Mouse (Mus musculus): ENCODE results near the gene Rab17. TPM values are rescaled to one million over a fixed set of nuclear protein-coding genes. Genes with fewer than 3 reads are reported as not detected.

Rab17 gene
- polyA plus RNA-seq, 1 experiment from 2014 or later: 2.5 TPM

- Histone ChIP-seq H3K9me3 (no peaks in the 10 kb centered on the region), H3K36me3 (no peaks in the 10 kb centered on the region), H3K4me1 (peaks cover 21% of the 10 kb centered on the region), H3K27me3 (no peaks in the 10 kb centered on the region), H3K4me3 (no peak overlapping the region), H3K9ac (no peak overlapping the region), H3K27ac (no peak overlapping the region), H3K4me2 (no peak overlapping the region)
- WGBS: 76% methylated on average over 8 of the region's 8 CpGs
- no peak for ATAC-seq (ENCODE audit: insufficient number of reproducible peaks, low FRiP score, low TSS enrichment, low read depth)
Observed at GRCm38 (mm10) chr1:91003522-91004253, 34.2 kb upstream of the Rab17 start.

DNA sequence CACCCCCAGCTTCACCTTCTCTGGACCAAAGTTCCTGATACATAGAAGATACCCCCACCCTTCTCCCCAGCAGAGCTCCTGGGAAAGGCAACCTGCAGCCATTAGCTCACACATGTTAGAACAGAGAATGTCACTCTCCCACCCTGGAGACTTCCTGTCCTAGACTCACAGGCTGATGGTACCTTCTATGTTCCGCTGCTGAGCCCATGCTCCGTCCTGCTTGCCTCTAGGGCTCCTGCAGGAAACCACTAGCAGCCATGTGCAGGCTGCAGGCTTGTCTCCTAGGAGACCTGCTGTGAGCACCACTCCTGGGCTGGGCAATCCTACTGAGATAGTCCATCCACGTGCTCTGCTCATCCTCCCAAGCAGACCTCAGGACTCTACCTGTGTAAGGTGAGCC is 33.2 kb upstream of the Rab17 start:
- no peak overlapping the region for H3K27ac ChIP-seq
- no peak overlapping the region for H3K4me2 ChIP-seq
- no peak overlapping the region for H3K9ac ChIP-seq
- no peaks in the 10 kb centered on the region; the same call in 1 of the 2 replicates for H3K27me3 ChIP-seq
- ATAC-seq (ENCODE audit: insufficient number of reproducible peaks, low FRiP score, low TSS enrichment, low read depth): no peak
- H3K36me3 ChIP-seq: no peaks in the 10 kb centered on the region
- no peaks in the 10 kb centered on the region for H3K9me3 ChIP-seq
- 76% methylated on average over 3 of the region's 3 CpGs for WGBS
- peaks cover 23% of the 10 kb centered on the region for H3K4me1 ChIP-seq
- no peak overlapping the region for H3K4me3 ChIP-seq

DNA sequence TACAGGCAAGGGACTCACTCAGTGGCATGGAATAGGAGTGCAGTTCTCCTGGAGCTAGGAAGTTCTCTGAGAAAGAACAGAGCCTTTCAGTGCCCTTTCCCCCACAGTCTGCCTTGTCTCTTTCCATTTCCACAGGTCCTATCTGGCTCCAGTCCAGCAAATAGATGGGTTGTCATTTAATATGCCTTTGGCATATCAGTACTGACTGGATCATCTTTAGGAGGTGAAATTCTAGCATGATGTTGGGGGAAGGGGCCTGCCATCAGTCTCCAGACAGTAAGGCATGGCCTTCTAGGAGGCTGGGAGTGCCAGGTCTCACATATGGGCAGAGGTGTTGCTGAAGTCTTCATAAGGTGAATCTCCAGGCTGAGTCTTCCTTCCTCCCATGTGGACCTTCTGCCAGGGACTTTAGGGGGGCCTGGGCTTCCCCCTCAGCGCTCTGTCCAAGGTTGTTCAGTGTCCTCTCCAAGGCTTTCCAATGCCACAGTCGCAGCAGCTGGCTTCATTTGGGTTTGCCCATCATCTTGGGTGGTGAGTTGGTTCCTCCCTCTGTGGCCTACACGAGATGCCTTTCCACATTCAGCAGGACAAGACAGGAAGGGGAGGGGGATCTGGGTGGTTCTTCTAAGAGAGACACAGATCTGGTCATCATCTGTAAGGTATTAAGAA is 32.5 kb upstream of the Rab17 start:
- H3K9me3 ChIP-seq: no peaks in the 10 kb centered on the region
- ATAC-seq (ENCODE audit: insufficient number of reproducible peaks, low FRiP score, low TSS enrichment, low read depth): no peak
- H3K36me3 ChIP-seq: no peaks in the 10 kb centered on the region
- no peaks in the 10 kb centered on the region; the same call in 1 of the 2 replicates for H3K27me3 ChIP-seq
- H3K27ac ChIP-seq: no peak overlapping the region
- H3K4me2 ChIP-seq: no peak overlapping the region
- H3K4me1 ChIP-seq: peaks cover 23% of the 10 kb centered on the region
- no peak overlapping the region for H3K9ac ChIP-seq
- H3K4me3 ChIP-seq: no peak overlapping the region
- 81% methylated on average over 3 of the region's 3 CpGs for WGBS

- no peak overlapping the region for H3K9ac ChIP-seq
- H3K4me1 ChIP-seq: peaks cover 23% of the 10 kb centered on the region
- ATAC-seq (ENCODE audit: insufficient number of reproducible peaks, low FRiP score, low TSS enrichment, low read depth): no peak
- no peaks in the 10 kb centered on the region; the same call in 1 of the 2 replicates for H3K27me3 ChIP-seq
- H3K27ac ChIP-seq: no peak overlapping the region
- no peaks in the 10 kb centered on the region for H3K36me3 ChIP-seq
- H3K9me3 ChIP-seq: no peaks in the 10 kb centered on the region
- H3K4me3 ChIP-seq: no peak overlapping the region
- H3K4me2 ChIP-seq: no peak overlapping the region
- whole genome bisulfite sequencing: 83% methylated on average over 3 of the region's 3 CpGs
Observed at GRCm38 (mm10) chr1:91001101-91001500, 31.6 kb upstream of the Rab17 start.

GRCm38 (mm10) chr1:90999911-91000601 is 30.6 kb upstream of the Rab17 start:
- peak overlapping the region; percentile 62; the same call in 1 of the 2 replicates for H3K4me3 ChIP-seq
- H3K9me3 ChIP-seq: no peaks in the 10 kb centered on the region
- no peak for ATAC-seq (ENCODE audit: insufficient number of reproducible peaks, low FRiP score, low TSS enrichment, low read depth)
- H3K4me2 ChIP-seq: no peak overlapping the region
- H3K27me3 ChIP-seq: no peaks in the 10 kb centered on the region; the same call in 1 of the 2 replicates
- H3K36me3 ChIP-seq: no peaks in the 10 kb centered on the region
- no peak overlapping the region for H3K9ac ChIP-seq
- 50% methylated on average over 10 of the region's 10 CpGs for WGBS
- H3K27ac ChIP-seq: no peak overlapping the region
- H3K4me1 ChIP-seq: peaks cover 23% of the 10 kb centered on the region

DNA sequence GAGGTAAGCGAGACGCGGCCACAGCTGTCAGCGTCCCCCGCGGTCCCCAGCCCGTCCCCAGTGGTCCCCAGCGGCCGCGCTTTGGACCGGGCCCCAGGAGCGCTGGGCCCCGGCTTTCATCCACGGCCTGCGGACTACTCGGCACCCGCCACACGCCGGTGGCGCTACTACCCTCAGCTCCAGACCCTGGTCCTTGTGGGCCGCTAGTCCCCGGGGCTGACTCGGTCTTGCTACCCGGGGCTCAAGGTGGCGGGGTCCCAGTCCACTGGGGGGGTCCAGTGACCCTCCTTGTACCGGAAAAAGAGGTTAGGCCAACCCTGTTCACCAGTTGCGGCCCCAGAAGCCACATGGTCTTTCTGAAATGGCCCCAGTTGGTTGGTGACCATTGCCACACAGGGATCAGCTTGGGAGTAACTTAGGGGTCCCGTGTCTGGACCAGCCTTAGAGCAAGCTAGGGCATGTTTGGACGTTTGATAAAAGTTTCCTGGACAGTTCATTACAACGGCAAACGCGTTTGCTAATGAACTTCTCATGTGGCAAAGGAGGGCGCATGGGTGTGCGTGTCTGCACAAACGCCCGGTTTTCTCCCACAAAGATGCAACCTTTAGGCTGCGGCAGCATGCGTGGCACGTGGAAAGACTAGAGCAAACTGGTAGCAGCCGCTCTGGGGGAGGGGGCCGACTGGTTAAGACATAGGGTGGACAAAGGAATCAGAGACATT is 29.6 kb upstream of the Rab17 start:
- WGBS: under 1% methylated on average over 38 of the region's 41 CpGs

GRCm38 (mm10) chr1:90998268-90998890 is 28.9 kb upstream of the Rab17 start, which contains the start of gene Lrrfip1:
Gene Lrrfip1 (plus strand): TSS chr1:90998737.
- Histone ChIP-seq H3K9me3 (no peaks in the 10 kb centered on the region), H3K9ac (peak within 1 kb of the TSS; percentile 78), H3K4me2 (peak within 1 kb of the TSS; percentile 95), H3K4me3 (peak within 1 kb of the TSS; percentile 62), H3K27me3 (no peaks in the 10 kb centered on the region; the same call in 1 of the 2 replicates), H3K4me1 (peaks cover 23% of the 10 kb centered on the region), H3K27ac (0 out of 2 replicates have a peak within 1 kb of the TSS, but pooled peaks have one; percentile 47), H3K36me3 (no peaks in the 10 kb centered on the region)
- WGBS: 2% methylated on average over 59 of the region's 59 CpGs
- peak; percentile 64; the same call in 1 of the 2 replicates for ATAC-seq (ENCODE audit: insufficient number of reproducible peaks, low FRiP score, low TSS enrichment, low read depth)

More for the DNA sequence above, 29.6 kb upstream of the Rab17 start:
- no peak for ATAC-seq (ENCODE audit: insufficient number of reproducible peaks, low FRiP score, low TSS enrichment, low read depth)
- H3K4me1 ChIP-seq: peaks cover 23% of the 10 kb centered on the region
- no peaks in the 10 kb centered on the region for H3K9me3 ChIP-seq
- peak overlapping the region; percentile 62 for H3K4me3 ChIP-seq
- no peaks in the 10 kb centered on the region for H3K36me3 ChIP-seq
- H3K27ac ChIP-seq: no peak overlapping the region
- peak overlapping the region; percentile 95 for H3K4me2 ChIP-seq
- no peaks in the 10 kb centered on the region; the same call in 1 of the 2 replicates for H3K27me3 ChIP-seq
- peak overlapping the region; percentile 78 for H3K9ac ChIP-seq

DNA sequence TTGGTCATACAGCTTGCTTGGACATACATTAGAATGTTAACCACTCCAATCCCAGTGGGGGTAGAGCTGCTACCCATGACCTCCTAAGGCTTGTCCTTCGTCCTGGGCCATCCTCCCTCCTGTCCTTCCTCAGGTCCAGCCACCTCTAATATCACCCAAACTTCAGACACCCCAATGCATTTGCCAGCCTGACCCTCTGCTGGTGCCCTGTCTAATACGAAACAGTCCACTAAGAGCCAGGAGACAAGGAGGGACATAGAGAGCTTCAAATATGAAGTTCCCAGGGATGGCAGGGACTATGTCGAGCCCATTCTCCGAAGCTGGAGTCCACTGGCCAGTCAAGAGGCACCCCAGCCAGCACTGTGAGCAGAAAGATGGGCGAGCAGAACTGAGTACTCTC is 28.2 kb upstream of the Rab17 start:
- no peaks in the 10 kb centered on the region; the same call in 1 of the 2 replicates for H3K27me3 ChIP-seq
- H3K4me2 ChIP-seq: peak overlapping the region; percentile 95; the same call in 1 of the 2 replicates
- H3K9ac ChIP-seq: no peak overlapping the region
- H3K4me3 ChIP-seq: peak overlapping the region; percentile 62
- no peaks in the 10 kb centered on the region for H3K9me3 ChIP-seq
- H3K4me1 ChIP-seq: peaks cover 23% of the 10 kb centered on the region
- ATAC-seq (ENCODE audit: insufficient number of reproducible peaks, low FRiP score, low TSS enrichment, low read depth): no peak
- H3K27ac ChIP-seq: no peak overlapping the region
- 79% methylated on average over 5 of the region's 5 CpGs for WGBS
- H3K36me3 ChIP-seq: no peaks in the 10 kb centered on the region

DNA sequence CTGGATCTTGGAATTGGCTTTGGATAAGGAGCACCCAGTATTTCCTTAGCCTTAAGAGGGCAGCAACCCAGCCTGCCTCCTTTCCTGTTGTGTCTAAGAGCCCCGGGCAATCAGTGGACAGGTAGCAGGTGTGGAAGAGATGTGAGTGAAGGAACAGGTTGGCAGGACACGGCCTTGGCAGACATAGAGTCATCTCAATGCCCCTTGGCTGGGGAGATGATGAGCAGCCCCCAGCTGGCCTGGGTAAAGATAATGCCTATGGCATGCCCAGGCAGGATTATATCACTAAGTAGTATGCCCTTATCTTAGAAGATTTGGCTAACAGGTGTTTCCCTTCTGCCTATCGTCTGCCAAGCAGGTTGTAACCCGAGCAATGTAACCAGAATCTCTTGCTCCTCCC is 27.7 kb upstream of the Rab17 start:
- WGBS: 57% methylated on average over 4 of the region's 4 CpGs
- Histone ChIP-seq H3K27ac (no peak overlapping the region), H3K4me1 (peaks cover 23% of the 10 kb centered on the region), H3K9ac (no peak overlapping the region), H3K36me3 (no peaks in the 10 kb centered on the region), H3K4me2 (no peak overlapping the region), H3K9me3 (no peaks in the 10 kb centered on the region), H3K27me3 (no peaks in the 10 kb centered on the region; the same call in 1 of the 2 replicates), H3K4me3 (no peak overlapping the region)
- ATAC-seq (ENCODE audit: insufficient number of reproducible peaks, low FRiP score, low TSS enrichment, low read depth): no peak

- ATAC-seq (ENCODE audit: insufficient number of reproducible peaks, low FRiP score, low TSS enrichment, low read depth): no peak
Observed at GRCm38 (mm10) chr1:90995916-90996315, 26.5 kb upstream of the Rab17 start.

DNA sequence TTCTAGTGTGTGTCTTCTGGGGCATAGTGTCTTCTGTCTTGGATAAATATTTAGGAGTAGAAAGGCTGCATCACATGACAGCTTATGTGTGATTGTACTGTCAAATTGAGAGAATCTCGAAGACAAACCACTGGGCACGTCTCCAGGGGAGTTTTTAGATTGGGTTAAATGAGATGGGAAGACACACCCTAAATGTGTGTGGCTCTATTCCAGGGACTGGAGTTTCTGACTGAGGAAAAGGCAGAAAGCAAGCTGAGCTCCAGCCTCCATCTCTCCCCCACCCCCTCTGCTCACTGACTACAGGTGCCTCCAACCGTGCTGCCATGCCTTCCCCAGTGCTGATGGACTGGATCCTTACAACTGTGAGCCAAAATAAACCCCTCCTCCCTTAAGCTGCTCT is 11.9 kb upstream of the Rab17 start:
- Histone ChIP-seq H3K9ac (no peak overlapping the region), H3K4me1 (no peaks in the 10 kb centered on the region), H3K4me2 (no peak overlapping the region), H3K36me3 (no peaks in the 10 kb centered on the region), H3K27me3 (no peaks in the 10 kb centered on the region), H3K4me3 (no peak overlapping the region), H3K9me3 (no peaks in the 10 kb centered on the region), H3K27ac (no peak overlapping the region)
- 60% methylated on average over 3 of the region's 3 CpGs for WGBS
- no peak for ATAC-seq (ENCODE audit: insufficient number of reproducible peaks, low FRiP score, low TSS enrichment, low read depth)

More at GRCm38 (mm10) chr1:90995916-90996315, 26.5 kb upstream of the Rab17 start:
- Histone ChIP-seq H3K4me2 (no peak overlapping the region), H3K27ac (no peak overlapping the region), H3K9me3 (no peaks in the 10 kb centered on the region), H3K27me3 (no peaks in the 10 kb centered on the region; the same call in 1 of the 2 replicates), H3K4me1 (peaks cover 23% of the 10 kb centered on the region), H3K36me3 (no peaks in the 10 kb centered on the region), H3K9ac (no peak overlapping the region), H3K4me3 (no peak overlapping the region)
- 89% methylated on average over 1 of the region's 1 CpGs for WGBS
